In the genomic region with DNA sequence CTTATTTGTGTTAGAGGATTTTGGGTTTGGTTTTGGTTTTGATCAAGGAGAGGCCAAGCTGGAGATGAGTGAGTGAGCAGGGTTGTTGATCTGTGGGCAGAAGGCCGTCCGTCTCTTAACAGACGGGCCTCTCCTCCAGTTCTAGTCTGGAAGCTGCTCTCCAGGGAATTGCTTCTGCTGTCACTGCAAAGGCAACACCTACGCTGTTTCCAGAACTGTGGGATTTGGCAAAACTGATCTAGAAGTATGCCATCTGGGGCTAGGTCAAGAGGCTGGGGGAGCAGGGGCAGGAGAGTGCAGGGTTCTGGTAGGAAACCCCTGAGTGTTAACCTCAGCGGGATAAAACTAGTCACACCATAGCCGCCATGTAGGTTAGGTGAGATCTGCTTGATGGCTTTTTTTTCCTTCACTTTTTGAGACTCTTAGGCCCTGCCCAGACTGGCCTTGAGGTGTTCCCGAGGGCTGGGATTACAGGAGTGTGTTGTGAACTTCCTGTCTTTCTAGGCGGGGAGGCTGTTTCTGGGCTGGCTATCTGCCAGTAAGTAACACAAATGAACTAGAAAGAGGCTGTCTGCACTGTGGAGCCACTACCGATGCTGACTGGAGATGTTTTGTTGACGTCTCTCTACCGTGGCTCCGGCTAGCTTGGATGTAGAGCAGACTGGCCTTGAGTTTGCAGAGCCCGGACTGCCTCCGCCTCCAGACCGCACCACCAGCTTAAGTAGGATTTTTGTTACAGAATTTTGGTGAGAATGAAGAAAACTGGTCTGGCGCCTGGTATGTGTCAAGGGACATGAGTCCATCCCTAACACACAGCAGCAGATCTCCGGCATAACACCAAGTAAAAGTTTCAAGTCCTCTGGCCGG, we compare ENCODE assay signal across 8 mouse cellular contexts. TPM values are rescaled to one million over a fixed set of nuclear protein-coding genes. Genes with fewer than 3 reads are reported as not detected.
DNase-seq lines count a peak whose midpoint lies in the region; ATAC-seq and TF ChIP-seq lines count a peak whose summit lies in the region.

A gene (plus strand): TSS at position 547 of the 867 bp plus-strand sequence.

- peaks cover 40% of the 10 kb centered on the region for H3K4me1 ChIP-seq in kidney, embryonic 16.5 days (ENCODE audit: insufficient read depth, low read length)
- peaks cover 0 to 9% of the 10 kb centered on the region in 2 experiments; a peak in 2 of 4 replicates for H3K4me1 ChIP-seq in MEL (ENCODE audit: control insufficient read depth in 1 of 2, insufficient read depth in 2 of 2, low read length in 2 of 2)
- peaks cover 41% of the 10 kb centered on the region for H3K4me1 ChIP-seq in forebrain, embryonic 10.5 days
- H3K4me1 ChIP-seq in midbrain, embryonic 14.5 days (ENCODE audit: control insufficient read depth, insufficient read depth, low read length): peaks cover 14% of the 10 kb centered on the region; the same call in 1 of the 2 replicates

- peaks cover 26% of the 10 kb centered on the region for H3K79me2 ChIP-seq in MEL (ENCODE audit: control insufficient read depth, insufficient read depth, low read length, poor library complexity)

- no peaks in the 10 kb centered on the region for H3K9me3 ChIP-seq in kidney, embryonic 16.5 days (ENCODE audit: low read length)
- H3K9me3 ChIP-seq in MEL (replicated peaks; ENCODE audit: insufficient read depth, low read length): no peaks in the 10 kb centered on the region
- no peaks in the 10 kb centered on the region for H3K9me3 ChIP-seq in forebrain, embryonic 10.5 days
- H3K9me3 ChIP-seq in midbrain, embryonic 14.5 days (ENCODE audit: control insufficient read depth, low read length): no peaks in the 10 kb centered on the region

- WGBS in kidney, embryonic 16.5 days: 54% methylated on average over 18 of the region's 18 CpGs
- 93% methylated on average over 18 of the region's 18 CpGs for WGBS in forebrain, embryonic 10.5 days
- 84% methylated on average over 18 of the region's 18 CpGs for WGBS in midbrain, embryonic 14.5 days

- TF ChIP-seq POLR2A in MEL (IDR thresholded peaks at IDR 0.05; ENCODE audit: control insufficient read depth in 1 of 2, insufficient read depth in 1 of 2, low read depth in 1 of 2, low read length in 2 of 2, poor library complexity in 1 of 2): no peak

- DNase-seq in kidney, postnatal 10 days: no peak
- DNase-seq in MEL (ENCODE audit: low read depth, low spot score): peak; percentile 47
- DNase-seq in forebrain, embryonic 10.5 days (ENCODE audit: extremely low spot score, low spot score): no peak
- DNase-seq in layer of hippocampus, postnatal 10 days (ENCODE audit: low spot score in 2 of 2): no peak
- no peak for DNase-seq in midbrain, embryonic 14.5 days
- no peak for DNase-seq in gastrocnemius, postnatal 14 days
- DNase-seq in urinary bladder, postnatal 36 days (ENCODE audit: low spot score in 2 of 2): no peak

- intact Hi-C loops in gastrocnemius, postnatal 14 days (cut with DNase I; ENCODE audit: low total_unique reads): loop anchor here (2.0 kb wide), 1 partner anchor 55 kb away; no protein-coding TSS in a partner anchor

- peak within 1 kb of the TSS; percentile 84 for H3K9ac ChIP-seq in kidney, embryonic 16.5 days (replicated peaks; ENCODE audit: low read length)
- peak within 1 kb of the TSS; percentile 94 for H3K9ac ChIP-seq in MEL (ENCODE audit: control insufficient read depth, low read depth, low read length, poor library complexity, severe bottlenecking)
- H3K9ac ChIP-seq in midbrain, embryonic 14.5 days (replicated peaks; ENCODE audit: low read length): no peak within 1 kb of the TSS

- H3K36me3 ChIP-seq in kidney, embryonic 16.5 days (ENCODE audit: insufficient read depth, low read length): peaks cover 16% of the 10 kb centered on the region
- peaks cover 6 to 13% of the 10 kb centered on the region in 2 experiments for H3K36me3 ChIP-seq in MEL (ENCODE audit: control insufficient read depth in 1 of 2, insufficient read depth in 2 of 2, low read length in 2 of 2)
- H3K36me3 ChIP-seq in forebrain, embryonic 10.5 days (replicated peaks): peaks cover 50% of the 10 kb centered on the region
- peaks cover 34% of the 10 kb centered on the region for H3K36me3 ChIP-seq in midbrain, embryonic 14.5 days (ENCODE audit: control insufficient read depth, insufficient read depth, low read length)

- H3K4me2 ChIP-seq in kidney, embryonic 16.5 days (replicated peaks; ENCODE audit: low read depth, low read length): peak within 1 kb of the TSS; percentile 84
- peak within 1 kb of the TSS; percentile 91 for H3K4me2 ChIP-seq in midbrain, embryonic 14.5 days (ENCODE audit: low read length)

- no peak for TF ChIP-seq EP300 in MEL (IDR thresholded peaks at IDR 0.05; ENCODE audit: low read depth in 1 of 2, low read length in 2 of 2)

- no peak for TF ChIP-seq RAD21 in MEL (IDR thresholded peaks at IDR 0.05; ENCODE audit: low read depth, low read length)

- no peaks in the 10 kb centered on the region for H3K27me3 ChIP-seq in kidney, embryonic 16.5 days (ENCODE audit: insufficient read depth, low read length)
- no peaks in the 10 kb centered on the region for H3K27me3 ChIP-seq in MEL (ENCODE audit: control insufficient read depth in 1 of 2, insufficient read depth in 2 of 2, low read length in 2 of 2)
- no peaks in the 10 kb centered on the region for H3K27me3 ChIP-seq in forebrain, embryonic 10.5 days (ENCODE audit: poor library complexity, severe bottlenecking)
- H3K27me3 ChIP-seq in midbrain, embryonic 14.5 days (ENCODE audit: control insufficient read depth, insufficient read depth, low read length): no peaks in the 10 kb centered on the region

- peak within 1 kb of the TSS; percentile 96 for H3K27ac ChIP-seq in kidney, embryonic 16.5 days (ENCODE audit: low read length)
- H3K27ac ChIP-seq in MEL (ENCODE audit: control insufficient read depth, low read depth, low read length): peak within 1 kb of the TSS; percentile 98
- H3K27ac ChIP-seq in forebrain, embryonic 10.5 days: peak within 1 kb of the TSS; percentile 98
- no peak within 1 kb of the TSS for H3K27ac ChIP-seq in midbrain, embryonic 14.5 days (replicated peaks; ENCODE audit: low read depth, low read length)

- ATAC-seq in kidney, embryonic 16.5 days (ENCODE audit: low FRiP score, low TSS enrichment): no peak
- no peak for ATAC-seq in midbrain, embryonic 14.5 days (ENCODE audit: low FRiP score, low TSS enrichment)

- TF ChIP-seq CTCF in MEL (IDR thresholded peaks at IDR 0.05 in 2 of 3, conservative IDR thresholded peaks at IDR 0.05 in 1 of 3; ENCODE audit: control insufficient read depth in 1 of 3, insufficient read depth in 1 of 3, low read depth in 2 of 3, low read length in 3 of 3, poor library complexity in 1 of 3, severe bottlenecking in 1 of 3): no peak

- peak within 1 kb of the TSS; percentile 60 for H3K4me3 ChIP-seq in kidney, embryonic 16.5 days (ENCODE audit: low read length)
- H3K4me3 ChIP-seq in MEL (ENCODE audit: control insufficient read depth in 1 of 2, insufficient read depth in 1 of 2, low read depth in 2 of 2, low read length in 2 of 2): peak within 1 kb of the TSS; percentile 64 to 94
- peak within 1 kb of the TSS; percentile 75 for H3K4me3 ChIP-seq in forebrain, embryonic 10.5 days
- peak within 1 kb of the TSS; percentile 52; the same call in 1 of the 2 replicates for H3K4me3 ChIP-seq in midbrain, embryonic 14.5 days (replicated peaks; ENCODE audit: low read depth, low read length)

TF ChIP-seq in MEL, 35 proteins besides CTCF, POLR2A, EP300 and RAD21:
- TF ChIP-seq NRF1 (IDR thresholded peaks at IDR 0.05; ENCODE audit: insufficient read depth, low read depth, low read length, poor library complexity, severe bottlenecking) (no peak), MAZ (IDR thresholded peaks at IDR 0.05; ENCODE audit: low read depth, low read length) (no peak), SMC3 (IDR thresholded peaks at IDR 0.05; ENCODE audit: low read depth, low read length) (no peak), JUND (IDR thresholded peaks at IDR 0.05; ENCODE audit: low read depth, low read length) (no peak), ZMIZ1 (IDR thresholded peaks at IDR 0.05; ENCODE audit: low read depth, low read length) (no peak), BHLHE40 (IDR thresholded peaks at IDR 0.05; ENCODE audit: borderline replicate concordance, low read depth, low read length) (no peak), E2F4 (IDR thresholded peaks at IDR 0.05; ENCODE audit: borderline replicate concordance, low read depth, low read length) (no peak), UBTF (IDR thresholded peaks at IDR 0.05; ENCODE audit: borderline replicate concordance, insufficient read depth, low read depth, low read length) (no peak)

RNA-seq across cellular contexts. Expression of the gene that starts here (rescaled TPM):
- polyA plus RNA-seq in kidney, embryonic 16.5 days (2015; fragmentation: Nextera tagmentation; extraction: Ambion mirVana): 5.8 and 8.5 TPM in 2 replicates
- total RNA-seq in MEL (2012; rRNA removed): 0.46 and 0.56 TPM in 2 replicates
- polyA plus RNA-seq in MEL (2012; ENCODE audit: insufficient read depth in 1 of 2, insufficient read length in 2 of 2, low read depth in 1 of 2, low replicate concordance in 2 of 2, missing spikeins in 1 of 2): 1 to 10 TPM in 1 of 2 experiments, not detected in 1; 4.7 TPM
- polyA plus RNA-seq in forebrain, embryonic 10.5 days (2016; fragmentation: Nextera tagmentation; extraction: Ambion mirVana): 7.0 and 7.7 TPM in 2 replicates
- total RNA-seq in layer of hippocampus, postnatal 10 days (2021): 100 to 1,000 TPM; 310 to 356 TPM
- polyA plus RNA-seq in midbrain, embryonic 14.5 days (2014; fragmentation: Nextera tagmentation; extraction: Ambion mirVana): 78.1 and 99.0 TPM in 2 replicates
- total RNA-seq in gastrocnemius, postnatal 14 days (2021): 1 to 10 TPM; 2.3 to 2.7 TPM

Comparison
In these comparisons a context has a peak if more than half of its experiments do, and no peak if none do; other contexts are left out.
1. RNA of the gene that starts here (total RNA-seq): 310 to 356 TPM in layer of hippocampus, postnatal 10 days; 2.3 to 2.7 TPM in gastrocnemius, postnatal 14 days and 0.46 to 0.56 TPM in MEL; every median in the first group is over 10 times any median in the second.
2. Peak in every context shown above with its lines, with median percentiles within 50 percentile points of each other: H3K4me3 ChIP-seq.